Mouse (Mus musculus): ENCODE measurements around the gene Aph1c. TPM values are rescaled to one million over a fixed set of nuclear protein-coding genes. Genes with fewer than 3 reads are reported as not detected.

Aph1c gene
- total RNA-seq (2023; ENCODE audit: inconsistent age) = 0.55 to 2.1 TPM (median 0.59 TPM) in 4 replicates

DNA sequence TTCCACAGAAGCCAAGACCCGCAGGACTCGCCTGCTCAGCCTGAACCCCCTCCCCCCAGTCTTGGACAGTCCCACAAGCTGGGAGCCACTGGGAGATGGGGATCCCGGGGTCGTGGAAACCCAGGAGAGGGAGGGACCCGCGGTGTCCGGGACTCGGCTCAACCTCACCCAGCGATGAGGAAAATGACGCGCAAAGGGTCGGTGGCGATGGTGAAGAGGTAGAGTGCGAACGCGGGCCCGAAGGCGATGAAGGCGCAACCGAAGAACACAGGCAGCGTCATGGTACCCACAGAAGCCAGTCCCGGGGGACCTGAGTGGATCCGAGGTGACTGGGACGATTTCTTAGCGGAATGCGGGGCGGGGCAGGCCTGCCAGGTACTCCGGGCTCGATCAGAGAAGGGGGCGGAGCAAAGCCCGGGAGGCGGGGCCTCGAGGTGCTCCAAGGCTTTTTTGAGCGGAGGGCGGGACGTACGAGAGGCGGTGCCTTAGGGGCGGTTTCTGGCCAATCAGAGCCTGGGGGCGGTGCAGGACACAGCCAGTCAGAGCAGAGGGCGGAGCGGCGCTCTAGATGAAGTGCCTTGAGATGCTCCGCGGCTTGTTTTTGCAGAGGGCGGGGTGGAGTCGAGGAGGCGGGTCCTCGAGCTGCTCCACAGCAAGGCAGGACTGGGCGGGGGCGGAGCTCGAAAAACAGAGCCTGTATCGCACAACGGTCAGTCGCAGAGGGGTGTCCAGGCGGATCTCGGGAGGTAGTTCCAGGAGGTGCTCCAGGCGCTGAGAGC is at the start of gene Aph1c:
Gene Aph1c, minus strand, starts transcription at position 409 of the 779 bp plus-strand sequence.

DNA sequence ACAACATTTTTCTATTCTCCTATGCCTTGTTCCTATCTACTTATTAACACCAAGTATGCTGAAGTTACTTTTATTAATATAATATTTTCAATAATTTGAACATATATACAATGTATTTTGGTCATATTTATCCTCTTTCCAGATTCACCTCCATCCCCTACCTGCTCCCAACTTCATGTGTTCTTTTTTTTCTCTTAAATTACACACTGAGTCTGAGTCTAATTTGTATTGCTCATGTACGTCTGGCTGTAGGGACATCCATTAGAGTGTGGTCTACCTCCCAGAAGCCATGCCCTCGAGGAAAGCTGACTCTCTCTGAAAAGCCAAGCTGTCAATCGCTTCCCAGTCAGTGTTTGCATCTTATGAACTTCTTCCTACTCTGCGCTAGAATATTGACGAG is 37.8 kb downstream of the Aph1c start, which contains the start of gene Gm10647:
Gene Gm10647, plus strand, starts transcription at position 301 of the 400 bp plus-strand sequence.

DNA sequence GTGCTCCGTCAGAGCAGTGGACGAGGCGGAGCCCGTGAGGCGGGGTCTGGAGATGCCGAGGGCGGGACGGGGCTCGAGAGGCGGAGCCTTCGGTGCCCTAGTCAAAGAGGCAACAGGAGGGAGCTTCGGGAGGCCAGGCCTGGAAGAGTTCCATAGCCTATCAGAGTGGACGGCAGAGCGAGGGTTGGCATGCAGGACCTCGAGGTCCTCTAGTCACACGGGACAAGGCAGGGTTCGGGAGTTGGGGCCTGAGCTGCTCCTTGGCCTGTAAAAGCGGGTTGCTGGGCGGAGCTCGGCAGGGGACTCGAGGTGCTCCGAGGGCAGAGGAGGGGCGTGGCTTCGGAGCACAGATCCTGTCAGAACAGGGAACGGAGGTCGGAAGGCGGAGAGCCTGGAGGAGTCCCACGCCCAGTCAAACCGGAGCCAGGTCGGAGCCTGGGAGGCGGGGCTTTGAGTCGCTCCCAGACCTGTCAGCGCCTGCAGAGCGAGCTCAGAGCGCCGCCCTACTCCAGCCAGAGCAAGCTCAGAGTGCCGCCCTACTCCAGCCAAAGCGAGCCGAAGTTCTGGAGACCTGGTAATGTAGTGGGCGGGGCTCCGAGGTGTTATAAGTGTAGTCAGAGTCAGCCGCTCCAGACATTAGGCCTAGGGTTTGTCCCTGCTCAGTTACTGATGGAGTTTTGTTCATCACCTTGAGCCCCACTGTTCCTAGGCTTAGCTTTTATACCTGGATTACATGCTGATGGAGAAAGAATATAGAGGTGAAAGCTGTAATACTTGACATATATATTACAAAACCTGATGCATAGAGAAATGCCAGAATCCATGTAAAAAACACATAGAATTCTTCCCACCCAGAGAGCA is 38.8 kb downstream of the Aph1c start, which contains the start of gene Aph1b:
Gene Aph1b, minus strand, starts transcription at position 27 of the 861 bp plus-strand sequence.

Other genes with a start within 250 kb of the Aph1c start
- 93.0 to 109 TPM (median 101 TPM) in 4 replicates for gene Usp3, start 241.6 kb downstream of the Aph1c start, total RNA-seq (2023; ENCODE audit: inconsistent age)
- 0.22 to 0.72 TPM (median 0.35 TPM) in 3 of 4 replicates, not detected in the other for gene Car12, start 121.0 kb downstream of the Aph1c start, total RNA-seq (2023; ENCODE audit: inconsistent age)
- gene Aph1b, start 39.2 kb downstream of the Aph1c start, total RNA-seq (2023; ENCODE audit: inconsistent age) = 1.2 to 2.1 TPM (median 1.5 TPM) in 4 replicates
- gene Gm10647, start 37.7 kb downstream of the Aph1c start, total RNA-seq (2023; ENCODE audit: inconsistent age) = 0.24 TPM in 1 of 4 replicates, not detected in the others
- 32.3 to 36.6 TPM (median 35.3 TPM) in 4 replicates for gene Rab8b, start 85.0 kb upstream of the Aph1c start, total RNA-seq (2023; ENCODE audit: inconsistent age)
- gene Rps27l, start 111.4 kb upstream of the Aph1c start, total RNA-seq (2023; ENCODE audit: inconsistent age) = 45.1 to 54.9 TPM (median 46.7 TPM) in 4 replicates
- 30.0 to 35.5 TPM (median 30.5 TPM) in 4 replicates for gene Lactb, start 140.8 kb upstream of the Aph1c start, total RNA-seq (2023; ENCODE audit: inconsistent age)
- 41.7 to 54.4 TPM (median 44.3 TPM) in 4 replicates for gene Tpm1, start 214.7 kb upstream of the Aph1c start, total RNA-seq (2023; ENCODE audit: inconsistent age)